Mouse (Mus musculus) midbrain, embryonic 13.5 days (tissue): ENCODE measurements around the gene Gm49320. TPM values are rescaled to one million over a fixed set of nuclear protein-coding genes. Genes with fewer than 3 reads are reported as not detected.

Experiments
- ATAC-seq: fragments of 200-750 bp; cut with Nextera tagmentation; 2 replicates; pipeline ENCODE4 v1.8.0; 2017; ENCODE audit warnings: mild to moderate bottlenecking, moderate TSS enrichment, moderate library complexity
- H3K27ac ChIP-seq: fragments of 300-500 bp; sonication (generic); 2 replicates; pipeline ENCODE4 v1.5.1; 2015; ENCODE audit warnings: inconsistent platforms, mild to moderate bottlenecking, moderate library complexity
- H3K27me3 ChIP-seq: fragments of 300-500 bp; sonication (generic); 2 replicates; pipeline ENCODE4 v1.6.1; 2015; ENCODE audit warnings: mild to moderate bottlenecking, inconsistent platforms
- H3K36me3 ChIP-seq: fragments of 300-500 bp; sonication (generic); 2 replicates; pipeline ENCODE4 v1.6.1; 2015; ENCODE audit warnings: mild to moderate bottlenecking, inconsistent platforms
- H3K4me1 ChIP-seq: fragments of 300-500 bp; sonication (generic); replicated peaks from 2 replicates; pipeline ENCODE4 v1.6.1; 2015; ENCODE audit warnings: inconsistent platforms
- H3K4me2 ChIP-seq: fragments of 300-500 bp; sonication (generic); replicated peaks from 2 replicates; pipeline ENCODE4 v1.6.1; 2015; ENCODE audit warnings: moderate library complexity, mild to moderate bottlenecking, inconsistent platforms
- H3K4me3 ChIP-seq: fragments of 300-500 bp; sonication (generic); replicated peaks from 2 replicates; pipeline ENCODE4 v1.5.1; 2015; ENCODE audit warnings: mild to moderate bottlenecking, inconsistent platforms
- H3K9ac ChIP-seq: fragments of 300-500 bp; sonication (generic); replicated peaks from 2 replicates; pipeline ENCODE4 v1.6.1; 2015; ENCODE audit warnings: mild to moderate bottlenecking, inconsistent platforms
- H3K9me3 ChIP-seq: fragments of 300-500 bp; sonication (generic); 2 replicates; pipeline ENCODE4 v1.6.1; 2016; ENCODE audit warnings: mild to moderate bottlenecking, inconsistent platforms
- WGBS: fragments of 180-500 bp; shearing (Covaris S2); methylation state at CpG from one replicate; pipeline ENCODE4 v1.1.7; 2015; 5-methylcytosine and 5-hydroxymethylcytosine counted together
- polyA plus RNA-seq: library from polyadenylated mRNA; unstranded; fragments of >200 nt; fragmentation: Nextera tagmentation; extraction: Ambion mirVana; gene quantifications from 2 replicates; pipeline ENCODE4 v1.2.1, GENCODE M21; 2015

The Gm49320 gene
- polyA plus RNA-seq, 1 experiment from 2014 or later = 1.2 TPM

DNA sequence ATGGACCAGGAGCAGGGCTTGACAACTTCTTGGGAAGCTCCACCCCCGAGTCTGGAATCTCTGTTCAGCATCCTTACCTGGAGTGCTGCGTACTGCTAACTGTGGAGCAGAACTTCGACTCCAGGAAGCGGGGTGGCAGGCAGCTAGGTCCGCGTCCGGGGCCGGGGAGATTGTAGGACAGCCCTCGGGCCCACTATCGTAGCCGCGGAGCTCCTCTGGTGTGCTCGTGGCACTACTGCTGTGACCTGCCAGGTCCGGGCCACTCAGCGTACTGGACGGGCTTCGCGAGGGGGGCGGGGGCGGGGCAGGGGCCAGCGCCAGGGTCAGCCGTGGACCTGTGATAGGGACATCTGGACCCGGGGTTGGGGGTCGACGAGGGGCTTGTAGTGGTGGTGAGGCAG lies 25.9 kb upstream of the Gm49320 start:
- H3K4me2 ChIP-seq = peak overlapping the region; percentile 93
- H3K27me3 ChIP-seq = no peaks in the 10 kb centered on the region
- H3K36me3 ChIP-seq = peaks cover 45% of the 10 kb centered on the region
- peak; percentile 2 for ATAC-seq
- peak overlapping the region; percentile 64 for H3K4me3 ChIP-seq
- peak overlapping the region; percentile 62 for H3K27ac ChIP-seq
- WGBS = 3% methylated on average over 25 of the region's 25 CpGs
- H3K4me1 ChIP-seq = peaks cover 59% of the 10 kb centered on the region
- peak overlapping the region; percentile 72 for H3K9ac ChIP-seq
- H3K9me3 ChIP-seq = no peaks in the 10 kb centered on the region

DNA sequence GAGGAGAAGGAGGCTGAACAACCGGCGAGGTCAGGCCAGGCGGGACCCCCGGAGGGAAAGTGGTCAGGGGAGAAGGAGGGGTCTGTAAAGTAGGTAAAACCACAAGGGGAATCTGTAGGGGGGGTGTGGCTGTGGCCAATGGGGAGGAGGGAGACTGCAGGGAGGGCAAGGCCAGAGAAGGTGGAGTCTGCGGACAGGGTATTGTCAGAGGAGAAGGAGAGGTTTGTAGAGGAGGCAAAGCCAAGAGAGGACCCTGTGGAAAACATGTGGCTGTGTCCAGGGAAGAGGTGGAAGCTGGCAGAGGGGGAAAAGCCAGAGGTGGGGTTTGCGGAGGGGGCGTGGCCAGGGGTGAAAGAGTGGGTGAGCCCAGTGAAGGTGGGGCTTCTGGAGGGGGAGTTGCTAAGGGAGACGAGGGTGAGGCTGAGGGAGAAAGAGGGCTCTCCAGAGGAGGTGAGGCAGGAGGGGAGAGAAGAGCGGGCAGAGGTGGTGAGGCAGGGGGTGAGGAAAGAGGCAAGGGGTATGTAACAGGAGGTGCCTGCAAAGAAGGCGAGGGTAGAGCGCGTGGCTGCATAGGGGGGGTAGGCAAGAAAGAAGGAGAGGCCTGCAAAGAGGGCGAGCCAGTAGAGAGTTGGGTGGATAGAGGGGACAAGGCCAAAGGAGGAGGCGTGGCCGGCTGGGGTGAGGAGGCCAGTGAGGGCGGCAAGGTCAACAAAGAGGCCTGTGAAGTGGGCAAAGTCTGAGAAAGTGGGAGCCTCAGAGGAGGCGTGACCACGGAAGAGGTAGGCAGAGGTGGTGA lies 25.3 kb upstream of the Gm49320 start:
- WGBS = 5% methylated on average over 18 of the region's 18 CpGs
- H3K9me3 ChIP-seq = no peaks in the 10 kb centered on the region
- peaks cover 39% of the 10 kb centered on the region for H3K36me3 ChIP-seq
- peak; percentile 5; the same call in 1 of the 2 replicates for ATAC-seq
- peak overlapping the region; percentile 72 for H3K9ac ChIP-seq
- no peaks in the 10 kb centered on the region for H3K27me3 ChIP-seq
- H3K4me2 ChIP-seq = peak overlapping the region; percentile 93
- peak overlapping the region; percentile 62 for H3K27ac ChIP-seq
- peaks cover 55% of the 10 kb centered on the region for H3K4me1 ChIP-seq
- peak overlapping the region; percentile 64 for H3K4me3 ChIP-seq

DNA sequence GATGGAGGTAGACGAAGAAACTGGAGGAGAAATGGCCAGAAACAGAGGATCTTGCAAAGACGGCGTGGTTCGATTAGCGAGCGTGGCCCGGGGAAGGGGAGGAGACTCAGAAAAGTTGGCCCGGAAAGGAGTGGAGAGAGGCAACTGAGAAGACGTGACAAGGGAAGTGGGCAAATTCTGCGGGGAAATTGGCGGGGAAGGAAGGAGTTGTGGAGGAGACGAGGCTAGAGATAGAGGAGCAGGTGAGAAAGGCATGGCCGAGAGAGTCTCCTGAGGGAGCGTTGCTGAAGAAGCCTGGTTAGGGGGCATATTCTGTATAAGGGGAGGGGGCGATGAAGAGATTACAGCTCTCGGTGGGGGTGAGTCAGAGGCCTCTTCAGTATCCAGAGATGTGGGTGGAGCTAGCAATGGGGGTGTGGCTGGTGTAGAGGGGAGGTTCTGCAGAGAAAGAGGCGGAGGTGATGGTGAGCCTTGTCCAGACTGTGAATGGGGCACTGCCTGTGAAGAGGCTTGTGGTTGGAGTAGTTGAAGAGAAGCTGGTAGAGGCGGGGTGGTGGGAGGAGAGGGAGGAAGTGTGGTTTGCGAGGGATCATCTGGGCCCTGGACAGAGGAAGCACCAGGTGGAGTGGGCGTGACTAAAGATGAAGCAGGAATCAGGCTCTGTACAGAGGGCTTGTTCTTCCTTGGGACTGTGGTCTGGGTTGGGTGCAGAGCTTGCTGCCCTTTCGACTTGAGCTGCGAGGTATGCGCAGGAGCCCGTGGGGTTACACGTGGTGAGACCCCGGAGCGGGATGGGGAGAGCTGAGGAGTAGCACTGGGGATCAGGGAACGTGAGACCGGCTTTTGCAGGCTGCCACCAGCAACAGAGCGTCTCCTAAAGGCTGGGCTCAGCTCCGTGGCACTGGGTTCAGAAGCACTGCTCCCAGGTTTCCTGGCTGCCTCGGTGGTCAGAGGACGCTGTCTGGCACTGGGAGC lies 24.4 kb upstream of the Gm49320 start:
- Histone ChIP-seq H3K4me3 (peak overlapping the region; percentile 64), H3K4me2 (peak overlapping the region; percentile 93), H3K9me3 (no peaks in the 10 kb centered on the region), H3K36me3 (peaks cover 30% of the 10 kb centered on the region), H3K27me3 (no peaks in the 10 kb centered on the region), H3K4me1 (peaks cover 53% of the 10 kb centered on the region), H3K27ac (peak overlapping the region; percentile 62; the same call in 1 of the 2 replicates), H3K9ac (peak overlapping the region; percentile 72; the same call in 1 of the 2 replicates)
- ATAC-seq = 0 out of 2 replicates have a peak, but pooled peaks have one; percentile 5
- WGBS = 12% methylated on average over 33 of the region's 33 CpGs

DNA sequence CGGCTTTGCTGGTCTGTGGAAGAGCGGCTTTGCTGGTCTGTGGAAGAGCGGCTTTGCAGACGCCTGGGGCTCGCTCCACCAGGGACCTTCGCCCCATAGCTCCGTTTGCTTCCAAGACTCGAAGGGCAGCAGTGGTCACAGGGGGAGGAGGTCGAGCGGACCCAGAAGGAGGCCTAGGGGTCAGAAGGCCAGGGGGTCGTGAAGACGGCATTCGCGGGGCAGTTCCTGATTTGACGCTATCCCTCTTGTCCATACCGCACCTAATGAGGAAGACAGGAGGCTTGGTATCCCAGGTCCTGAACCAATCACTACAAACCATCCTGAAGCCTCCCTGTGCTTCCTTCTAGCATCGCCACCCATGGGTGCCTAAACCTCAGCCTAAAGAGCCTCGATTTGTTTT lies 22.4 kb upstream of the Gm49320 start:
- peak overlapping the region; percentile 90 for H3K9ac ChIP-seq
- peak overlapping the region; percentile 64 for H3K4me3 ChIP-seq
- no peaks in the 10 kb centered on the region for H3K27me3 ChIP-seq
- no peak for ATAC-seq
- H3K4me2 ChIP-seq = peak overlapping the region; percentile 93
- 4% methylated on average over 18 of the region's 18 CpGs for WGBS
- H3K27ac ChIP-seq = peak overlapping the region; percentile 97
- H3K36me3 ChIP-seq = 0 out of 2 replicates have a peak, but pooled peaks cover 13% of the 10 kb centered on the region
- H3K4me1 ChIP-seq = peaks cover 39% of the 10 kb centered on the region
- H3K9me3 ChIP-seq = no peaks in the 10 kb centered on the region

DNA sequence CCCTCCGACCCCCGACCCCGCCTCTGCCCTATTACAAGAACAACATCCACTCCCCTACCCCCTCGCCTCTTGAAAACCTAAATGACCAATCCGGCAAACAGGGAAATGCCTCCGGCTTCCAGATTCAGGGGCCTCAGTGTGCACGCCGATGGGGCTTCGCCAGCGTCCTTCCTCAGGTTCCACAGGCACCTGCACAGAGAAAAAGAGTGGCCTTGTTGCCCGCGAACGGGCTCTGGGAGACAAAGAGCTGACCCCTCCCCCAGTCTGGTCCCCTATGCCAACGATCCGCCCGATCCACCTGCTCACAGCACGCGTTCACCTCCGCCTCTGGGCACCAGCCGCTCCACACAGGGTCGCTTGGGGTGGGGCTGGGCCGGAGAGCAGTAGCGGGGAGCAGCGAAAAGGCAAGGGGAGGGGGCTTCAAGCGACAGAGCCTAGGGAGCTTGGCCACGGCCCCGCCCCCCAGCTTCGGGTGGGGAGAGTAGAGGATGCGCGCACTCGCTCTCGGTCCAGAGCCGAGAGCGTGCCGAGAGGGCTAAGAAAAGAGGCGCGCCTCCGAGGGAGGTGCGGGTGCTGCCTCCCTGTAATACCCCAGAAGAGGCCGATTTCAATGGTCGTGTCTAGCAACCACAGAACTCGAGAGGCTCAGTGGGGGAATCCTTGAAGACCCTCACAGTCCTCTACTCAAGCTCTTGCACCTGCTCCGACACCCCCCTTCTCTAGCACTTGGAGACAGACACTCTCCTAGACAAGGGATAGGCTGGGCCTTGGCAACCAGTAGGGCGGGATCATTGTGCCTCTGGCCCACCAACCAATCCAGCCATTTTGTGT lies 21.7 kb upstream of the Gm49320 start, which contains the start of gene Prr36:
Gene Prr36, minus strand, starts transcription at position 669 of the 831 bp plus-strand sequence.
- H3K36me3 ChIP-seq = 0 out of 2 replicates have a peak, but pooled peaks cover 13% of the 10 kb centered on the region
- peak within 1 kb of the TSS; percentile 97 for H3K27ac ChIP-seq
- H3K9ac ChIP-seq = peak within 1 kb of the TSS; percentile 90
- no peaks in the 10 kb centered on the region for H3K9me3 ChIP-seq
- H3K4me3 ChIP-seq = peak within 1 kb of the TSS; percentile 64
- ATAC-seq = peak; percentile 95
- H3K4me2 ChIP-seq = peak within 1 kb of the TSS; percentile 93
- H3K27me3 ChIP-seq = no peaks in the 10 kb centered on the region
- 1% methylated on average over 44 of the region's 44 CpGs for WGBS
- H3K4me1 ChIP-seq = peaks cover 35% of the 10 kb centered on the region

DNA sequence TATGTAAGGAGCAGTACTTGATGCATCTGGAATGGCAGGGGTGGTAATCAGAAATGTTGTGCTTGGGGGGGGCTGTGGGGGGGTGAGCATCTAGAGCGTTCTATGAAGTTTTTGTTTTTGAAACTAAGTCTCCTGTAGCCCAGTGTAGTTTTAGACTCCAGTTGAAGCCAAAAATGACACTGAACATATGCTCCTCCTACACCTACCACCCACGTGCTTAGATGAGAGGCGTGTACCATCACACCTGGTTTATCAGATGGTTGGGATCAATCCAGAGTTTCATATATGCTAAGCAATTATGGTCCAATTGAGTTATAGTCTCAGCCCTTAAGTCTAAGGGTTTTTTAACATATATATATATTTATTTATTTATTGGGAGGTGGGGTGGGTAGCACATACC lies 19.0 kb upstream of the Gm49320 start:
- H3K27me3 ChIP-seq = no peaks in the 10 kb centered on the region
- no peaks in the 10 kb centered on the region for H3K9me3 ChIP-seq
- no peak overlapping the region for H3K4me3 ChIP-seq
- 95% methylated on average over 3 of the region's 3 CpGs for WGBS
- no peak overlapping the region for H3K4me2 ChIP-seq
- no peak for ATAC-seq
- H3K27ac ChIP-seq = no peak overlapping the region
- 0 out of 2 replicates have a peak, but pooled peaks cover 7% of the 10 kb centered on the region for H3K36me3 ChIP-seq
- H3K4me1 ChIP-seq = peaks cover 15% of the 10 kb centered on the region
- no peak overlapping the region for H3K9ac ChIP-seq

DNA sequence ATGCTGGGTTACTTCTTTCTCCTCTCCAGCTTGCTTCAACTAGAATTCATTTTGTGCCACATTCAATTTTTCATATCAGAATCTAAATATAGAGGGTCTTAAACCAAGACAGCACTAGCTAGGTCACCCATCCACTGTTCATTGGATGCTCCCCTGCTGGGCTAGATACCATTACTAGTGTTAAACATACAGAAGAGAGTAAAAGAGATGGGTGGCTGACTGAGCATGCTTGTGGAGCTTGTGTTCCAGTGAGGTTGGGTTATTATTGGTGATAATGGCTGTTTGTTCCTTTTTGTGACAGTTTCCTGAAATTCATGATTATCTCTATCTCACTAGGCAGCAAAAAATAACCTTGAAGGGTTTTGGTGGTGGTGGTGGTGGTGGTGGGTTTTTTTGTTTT lies 16.6 kb upstream of the Gm49320 start:
- H3K27ac ChIP-seq = no peak overlapping the region
- ATAC-seq = no peak
- peaks cover 5% of the 10 kb centered on the region; the same call in 1 of the 2 replicates for H3K4me1 ChIP-seq
- H3K4me2 ChIP-seq = no peak overlapping the region
- no peaks in the 10 kb centered on the region for H3K36me3 ChIP-seq
- H3K4me3 ChIP-seq = no peak overlapping the region
- no peak overlapping the region for H3K9ac ChIP-seq
- H3K27me3 ChIP-seq = peaks cover 14% of the 10 kb centered on the region
- no peaks in the 10 kb centered on the region for H3K9me3 ChIP-seq

DNA sequence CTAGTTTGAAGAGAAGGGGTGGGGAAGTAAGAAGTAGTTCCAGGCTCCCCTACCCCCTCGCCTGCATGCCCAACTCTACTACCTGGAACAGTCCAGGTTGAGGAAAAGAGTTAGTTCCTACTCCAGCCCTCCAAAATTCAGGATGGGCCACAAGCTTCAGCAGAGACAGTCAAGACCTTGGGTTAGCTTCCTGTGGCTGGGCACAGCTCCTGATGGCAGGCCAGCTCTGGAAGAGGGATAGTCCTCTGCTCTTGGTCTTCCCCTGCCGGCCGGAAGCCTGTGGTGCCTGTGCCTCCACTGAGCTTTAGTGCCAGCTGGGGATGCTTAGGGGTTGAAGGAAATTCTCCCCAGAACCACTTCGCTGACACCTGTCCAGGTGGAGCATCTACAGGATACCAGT lies 12.3 kb upstream of the Gm49320 start:
- 0 out of 2 replicates have a peak overlapping the region, but pooled peaks have one; percentile 25 for H3K9ac ChIP-seq
- peaks cover 25% of the 10 kb centered on the region for H3K27me3 ChIP-seq
- peak overlapping the region; percentile 36; the same call in 1 of the 2 replicates for H3K4me2 ChIP-seq
- peaks cover 5% of the 10 kb centered on the region; the same call in 1 of the 2 replicates for H3K4me1 ChIP-seq
- ATAC-seq = peak; percentile 56; the same call in 1 of the 2 replicates
- no peak overlapping the region for H3K4me3 ChIP-seq
- H3K27ac ChIP-seq = no peak overlapping the region
- no peaks in the 10 kb centered on the region for H3K36me3 ChIP-seq
- WGBS = 26% methylated on average over 4 of the region's 4 CpGs
- H3K9me3 ChIP-seq = no peaks in the 10 kb centered on the region

DNA sequence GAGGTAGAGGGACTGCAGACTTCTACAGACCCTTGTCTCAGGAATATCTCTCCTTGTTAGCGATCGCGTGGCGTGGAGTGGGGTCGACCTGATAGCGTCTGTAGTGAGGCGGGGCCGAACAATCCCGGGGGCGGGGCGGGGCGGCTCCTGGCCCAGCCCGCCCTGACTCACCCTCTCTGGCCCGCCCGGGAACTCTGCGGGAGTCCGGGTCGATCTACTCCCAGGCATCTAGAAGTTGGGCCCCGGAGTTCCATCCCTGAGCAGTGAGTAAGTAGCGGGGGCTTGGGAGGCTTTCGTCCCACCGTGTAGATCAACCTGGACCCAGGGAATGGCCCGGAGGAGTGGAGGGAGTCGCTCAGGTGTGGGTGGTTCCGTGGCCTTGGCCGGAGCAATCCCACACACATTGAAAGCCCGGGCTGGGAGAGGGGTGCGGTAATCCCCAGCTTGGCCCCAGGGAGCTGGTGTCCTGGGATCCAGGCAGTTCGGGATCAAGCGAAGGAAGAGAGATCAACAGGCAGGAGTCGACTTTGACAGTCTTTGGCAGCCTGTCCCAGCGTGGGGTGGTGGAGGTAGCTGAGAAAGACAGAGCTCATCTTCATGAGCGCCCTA lies 11.8 kb upstream of the Gm49320 start, which contains the start of gene Lrrc8e:
Gene Lrrc8e, plus strand, starts transcription at position 89 of the 609 bp plus-strand sequence.
- 4% methylated on average over 33 of the region's 33 CpGs for WGBS
- Histone ChIP-seq H3K4me3 (0 out of 2 replicates have a peak within 1 kb of the TSS, but pooled peaks have one; percentile 8), H3K9me3 (no peaks in the 10 kb centered on the region), H3K4me1 (peaks cover 5% of the 10 kb centered on the region; the same call in 1 of the 2 replicates), H3K4me2 (peak within 1 kb of the TSS; percentile 36), H3K9ac (0 out of 2 replicates have a peak within 1 kb of the TSS, but pooled peaks have one; percentile 25), H3K36me3 (no peaks in the 10 kb centered on the region), H3K27ac (no peak within 1 kb of the TSS), H3K27me3 (peaks cover 25% of the 10 kb centered on the region)
- ATAC-seq = peak; percentile 55

DNA sequence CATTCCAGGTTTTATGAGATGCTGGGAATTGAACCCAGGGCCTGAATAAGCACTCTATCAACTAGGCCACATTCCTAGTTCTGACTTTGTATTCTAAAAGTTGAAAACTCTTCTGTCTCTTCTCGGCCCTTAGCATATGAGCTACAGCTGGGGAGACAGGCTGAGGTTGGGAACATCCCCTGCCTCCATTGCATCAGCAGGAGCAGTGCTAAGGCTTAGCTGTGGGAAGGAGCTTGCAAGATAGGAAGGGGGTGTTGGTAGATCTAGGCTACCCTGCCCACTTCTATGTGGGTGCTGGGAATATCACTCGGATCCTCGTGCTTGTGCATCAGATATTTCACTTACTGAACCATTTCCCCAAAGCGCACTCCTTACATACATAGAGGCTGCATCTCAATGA lies 10.7 kb upstream of the Gm49320 start:
- no peak for ATAC-seq

More for the DNA sequence above, 10.7 kb upstream of the Gm49320 start:
- Histone ChIP-seq H3K27ac (no peak overlapping the region), H3K4me1 (peaks cover 5% of the 10 kb centered on the region; the same call in 1 of the 2 replicates), H3K9ac (no peak overlapping the region), H3K27me3 (peaks cover 25% of the 10 kb centered on the region), H3K9me3 (no peaks in the 10 kb centered on the region), H3K36me3 (no peaks in the 10 kb centered on the region), H3K4me2 (no peak overlapping the region), H3K4me3 (no peak overlapping the region)
- 95% methylated on average over 4 of the region's 4 CpGs for WGBS
